Comparison of ENCODE assay signal across 16 mouse cellular contexts in genomic region chrX:127844018-127844417, GRCm38 (mm10).
DNase-seq lines count a peak whose midpoint lies in the region; TF ChIP-seq lines count a peak whose summit lies in the region.
"Had no signal": no experiment of that assay in that cellular context is flagged by ENCODE, and none has a peak within 500 bp of the region (broad histone marks: within the 10 kb centered on the region; RNA-seq: fewer than 3 reads in every experiment).

No protein-coding gene starts in this region.

- no peaks in the 10 kb centered on the region for H3K9me3 ChIP-seq in MEL (replicated peaks; ENCODE audit: insufficient read depth, low read length)
- H3K9me3 ChIP-seq: G1E had no signal

- H3K79me2 ChIP-seq in MEL (ENCODE audit: control insufficient read depth, insufficient read depth, low read length, poor library complexity) = no peaks in the 10 kb centered on the region

- H3K27me3 ChIP-seq in MEL (ENCODE audit: control insufficient read depth in 1 of 2, insufficient read depth in 2 of 2, low read length in 2 of 2) = no peaks in the 10 kb centered on the region
- H3K27me3 ChIP-seq: CH12.LX had no signal

- peak; percentile 60 to 79; a peak in 3 of 4 replicates for TF ChIP-seq EP300 in MEL (IDR thresholded peaks at IDR 0.05; ENCODE audit: low read depth in 1 of 2, low read length in 2 of 2)

- DNase-seq in MEL (ENCODE audit: low read depth, low spot score) = peak; percentile 65
- DNase-seq in kidney, adult 9 months = no peak
- DNase-seq: adrenal gland, adult 2 months; adrenal gland, adult 8-10 months; adrenal gland, postnatal 10 days; adrenal gland, postnatal 14 days; adrenal gland, postnatal 25 days; adrenal gland, postnatal 36 days; B cell, adult 2 months; cerebellum, adult 11 months; cerebellum, adult 11-12 months; cerebellum, adult 18-20 months; cerebellum, adult 2 months; cerebellum, adult 8-10 months had no signal

- 0 out of 4 replicates have a peak, but pooled peaks cover 0 to 3% of the 10 kb centered on the region in 2 experiments for H3K4me1 ChIP-seq in MEL (ENCODE audit: control insufficient read depth in 1 of 2, insufficient read depth in 2 of 2, low read length in 2 of 2)

- TF ChIP-seq POLR2A in MEL (IDR thresholded peaks at IDR 0.05; ENCODE audit: control insufficient read depth in 1 of 2, insufficient read depth in 1 of 2, low read depth in 1 of 2, low read length in 2 of 2, poor library complexity in 1 of 2) = no peak

- TF ChIP-seq CTCF in MEL (IDR thresholded peaks at IDR 0.05 in 2 of 3, conservative IDR thresholded peaks at IDR 0.05 in 1 of 3; ENCODE audit: control insufficient read depth in 1 of 3, insufficient read depth in 1 of 3, low read depth in 2 of 3, low read length in 3 of 3, poor library complexity in 1 of 3, severe bottlenecking in 1 of 3) = no peak

- peaks cover 0 to 4% of the 10 kb centered on the region in 2 experiments; a peak in 1 of 4 replicates for H3K36me3 ChIP-seq in MEL (ENCODE audit: control insufficient read depth in 1 of 2, insufficient read depth in 2 of 2, low read length in 2 of 2)
- H3K36me3 ChIP-seq: G1E had no signal

- H3K9ac ChIP-seq in MEL (ENCODE audit: control insufficient read depth, low read depth, low read length, poor library complexity, severe bottlenecking) = no peak overlapping the region

- no peak overlapping the region for H3K27ac ChIP-seq in MEL (ENCODE audit: control insufficient read depth, low read depth, low read length)

- TF ChIP-seq RAD21 in MEL (IDR thresholded peaks at IDR 0.05; ENCODE audit: low read depth, low read length) = no peak

- peak overlapping the region in 1 of 2 experiments; percentile 39; a peak in 2 of 4 replicates for H3K4me3 ChIP-seq in MEL (ENCODE audit: control insufficient read depth in 1 of 2, insufficient read depth in 1 of 2, low read depth in 2 of 2, low read length in 2 of 2)

TF ChIP-seq in MEL, 35 proteins besides CTCF, POLR2A, EP300 and RAD21:
- TF ChIP-seq MAX (IDR thresholded peaks at IDR 0.05; ENCODE audit: low read length) = no peak
- TF ChIP-seq NRF1 (IDR thresholded peaks at IDR 0.05; ENCODE audit: insufficient read depth, low read depth, low read length, poor library complexity, severe bottlenecking) = no peak
- no peak for TF ChIP-seq GABPA (IDR thresholded peaks at IDR 0.05; ENCODE audit: low read depth, low read length)
- no peak for TF ChIP-seq ELF1 (IDR thresholded peaks at IDR 0.05; ENCODE audit: low read depth, low read length)
- TF ChIP-seq POLR2AphosphoS2 (IDR thresholded peaks at IDR 0.05; ENCODE audit: low read length) = no peak
- no peak for TF ChIP-seq E2F4 (IDR thresholded peaks at IDR 0.05; ENCODE audit: borderline replicate concordance, low read depth, low read length)
- TF ChIP-seq RCOR1 (IDR thresholded peaks at IDR 0.05; ENCODE audit: low read depth, low read length) = peak; percentile 67
- no peak for TF ChIP-seq TAL1 (IDR thresholded peaks at IDR 0.05; ENCODE audit: low read length)
- TF ChIP-seq MYB (IDR thresholded peaks at IDR 0.05; ENCODE audit: low read depth, low read length) = no peak
- 0 out of 2 replicates have a peak, but pooled peaks have one; percentile 43 for TF ChIP-seq ETS1 (IDR thresholded peaks at IDR 0.05; ENCODE audit: low read depth, low read length)
- no peak for TF ChIP-seq NELFE (IDR thresholded peaks at IDR 0.05; ENCODE audit: low read depth, low read length)
- TF ChIP-seq BHLHE40 (IDR thresholded peaks at IDR 0.05; ENCODE audit: borderline replicate concordance, low read depth, low read length) = no peak
- peak; percentile 78; the same call in 1 of the 2 replicates for TF ChIP-seq TCF12 (IDR thresholded peaks at IDR 0.05; ENCODE audit: low read depth, low read length)
- TF ChIP-seq MEF2A (IDR thresholded peaks at IDR 0.05; ENCODE audit: extremely low read depth, insufficient replicate concordance, low read depth, low read length, poor library complexity, severe bottlenecking) = no peak
- TF ChIP-seq ZC3H11A (IDR thresholded peaks at IDR 0.05; ENCODE audit: low read depth, low read length) = no peak
- TF ChIP-seq CHD1 (IDR thresholded peaks at IDR 0.05; ENCODE audit: low read depth, low read length) = no peak
- no peak for TF ChIP-seq MAFK (IDR thresholded peaks at IDR 0.05; ENCODE audit: borderline replicate concordance, low read depth, low read length)
- TF ChIP-seq POLR2AphosphoS5 (IDR thresholded peaks at IDR 0.05; ENCODE audit: borderline replicate concordance, low read depth, low read length) = no peak
- TF ChIP-seq CHD2 (IDR thresholded peaks at IDR 0.05; ENCODE audit: low read length) = no peak
- TF ChIP-seq HCFC1 (IDR thresholded peaks at IDR 0.05; ENCODE audit: low read depth, low read length) = no peak
- no peak for TF ChIP-seq USF1 (IDR thresholded peaks at IDR 0.05; ENCODE audit: low read depth, low read length)
- TF ChIP-seq TBP (IDR thresholded peaks at IDR 0.05; ENCODE audit: low read depth, low read length) = no peak
- no peak for TF ChIP-seq JUND (IDR thresholded peaks at IDR 0.05; ENCODE audit: low read depth, low read length)
- peak; percentile 75 for TF ChIP-seq GATA1 (IDR thresholded peaks at IDR 0.05; ENCODE audit: low read depth, low read length)
- TF ChIP-seq MXI1 (IDR thresholded peaks at IDR 0.05; ENCODE audit: low read depth, low read length) = no peak
- no peak for TF ChIP-seq UBTF (IDR thresholded peaks at IDR 0.05; ENCODE audit: borderline replicate concordance, insufficient read depth, low read depth, low read length)
- TF ChIP-seq ZMIZ1 (IDR thresholded peaks at IDR 0.05; ENCODE audit: low read depth, low read length) = no peak
- TF ChIP-seq SMC3 (IDR thresholded peaks at IDR 0.05; ENCODE audit: low read depth, low read length) = no peak
- TF ChIP-seq USF2 (IDR thresholded peaks at IDR 0.05; ENCODE audit: borderline replicate concordance in 1 of 2, insufficient read depth in 1 of 2, low read depth in 1 of 2, low read length in 2 of 2) = no peak
- no peak for TF ChIP-seq MAZ (IDR thresholded peaks at IDR 0.05; ENCODE audit: low read depth, low read length)
- no peak for TF ChIP-seq KAT2A (conservative IDR thresholded peaks at IDR 0.05; ENCODE audit: low read depth, low read length)
- no peak for TF ChIP-seq SIN3A (IDR thresholded peaks at IDR 0.05; ENCODE audit: low read length)
- no peak for TF ChIP-seq ZKSCAN1 (IDR thresholded peaks at IDR 0.05; ENCODE audit: low read depth, low read length)
- TF ChIP-seq ZNF384 (IDR thresholded peaks at IDR 0.05; ENCODE audit: low read depth, low read length) = peak; percentile 16; the same call in 1 of the 2 replicates
- TF ChIP-seq MYC (IDR thresholded peaks at IDR 0.05; ENCODE audit: low read depth, low read length) = no peak
